Mouse (Mus musculus) G1E (cell line): ENCODE results near the gene Perp.

ENCODE experiments used
- CTCF ChIP-seq: IDR thresholded peaks from 2 replicates; pipeline ENCODE4 v1.5.1; 2012; ENCODE audit warnings: low read depth, low read length, inconsistent platforms, mixed read lengths
- GATA1 ChIP-seq: IDR thresholded peaks from 2 replicates; pipeline ENCODE4 v1.6.1; 2012; ENCODE audit warnings: borderline replicate concordance, low read length, inconsistent platforms, mixed read lengths
- GATA2 ChIP-seq: IDR thresholded peaks from 2 replicates; pipeline ENCODE4 v1.6.1; 2012; ENCODE audit warnings: low read depth, low read length, inconsistent platforms, borderline replicate concordance

- TF ChIP-seq GATA1: no peak
- no peak for TF ChIP-seq CTCF
- no peak for TF ChIP-seq GATA2
Measured at GRCm38 (mm10) chr10:18888751-18889150, 43.9 kb downstream of the Perp start.
